Mouse (Mus musculus): ENCODE results near the gene Ttc28. TPM values are rescaled to one million over a fixed set of nuclear protein-coding genes. Genes with fewer than 3 reads are reported as not detected.

Ttc28 gene
- total RNA-seq, 2 experiments from 2014 or later, result 15.0 to 16.9 TPM

DNA sequence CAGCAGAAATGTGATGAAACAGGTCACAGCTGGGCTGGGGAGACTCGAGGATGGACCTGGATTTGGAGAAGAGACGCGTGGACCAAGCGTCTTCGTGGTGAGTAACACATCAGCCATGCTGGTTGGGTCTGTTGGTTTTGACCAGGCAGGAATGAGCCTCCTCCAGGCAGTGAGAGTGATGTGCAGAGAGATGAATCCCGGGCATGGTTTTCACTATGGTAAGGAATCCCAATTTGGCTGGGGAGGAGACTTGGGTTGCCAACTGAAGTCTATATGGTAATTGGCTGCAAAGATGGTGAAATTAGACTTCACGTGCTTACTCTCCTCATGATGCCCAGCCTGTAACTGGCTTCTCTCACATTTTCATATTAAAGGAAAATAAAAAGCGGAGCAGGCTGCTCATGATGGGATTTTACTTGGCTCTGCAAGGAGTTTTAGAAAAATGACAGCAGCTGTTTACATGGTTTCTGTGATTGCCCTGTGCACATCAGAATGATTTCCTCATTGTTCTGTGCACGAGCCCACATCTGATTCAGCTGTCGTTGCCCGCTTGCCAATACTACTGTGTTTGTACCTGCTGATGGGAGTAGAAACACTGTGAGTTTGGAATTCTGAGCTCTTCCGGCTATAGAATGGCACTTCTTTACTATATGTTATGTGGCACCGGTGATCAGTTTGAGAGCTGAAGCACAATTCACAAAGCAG lies 117.4 kb downstream of the Ttc28 start:
- intact Hi-C loops (cut with DNase I), result no loop called here
- peak; percentile 26 to 45 for DNase-seq (ENCODE audit: low spot score in 2 of 2)

GRCm38 (mm10) chr5:110997692-110998091 lies 118.1 kb downstream of the Ttc28 start:
- intact Hi-C loops (cut with DNase I), result no loop called here

GRCm38 (mm10) chr5:110998298-110998697 lies 118.7 kb downstream of the Ttc28 start:
- intact Hi-C loops (cut with DNase I), result no loop called here
- no peak for DNase-seq (ENCODE audit: low spot score in 2 of 2)

More at GRCm38 (mm10) chr5:110997692-110998091, 118.1 kb downstream of the Ttc28 start:
- no peak for DNase-seq (ENCODE audit: low spot score in 2 of 2)

- intact Hi-C loops (cut with DNase I), result no loop called here
- DNase-seq (ENCODE audit: low spot score in 2 of 2), result no peak
These were observed 121.3 kb downstream of the Ttc28 start for GRCm38 (mm10) chr5:111000953-111001352.

DNA sequence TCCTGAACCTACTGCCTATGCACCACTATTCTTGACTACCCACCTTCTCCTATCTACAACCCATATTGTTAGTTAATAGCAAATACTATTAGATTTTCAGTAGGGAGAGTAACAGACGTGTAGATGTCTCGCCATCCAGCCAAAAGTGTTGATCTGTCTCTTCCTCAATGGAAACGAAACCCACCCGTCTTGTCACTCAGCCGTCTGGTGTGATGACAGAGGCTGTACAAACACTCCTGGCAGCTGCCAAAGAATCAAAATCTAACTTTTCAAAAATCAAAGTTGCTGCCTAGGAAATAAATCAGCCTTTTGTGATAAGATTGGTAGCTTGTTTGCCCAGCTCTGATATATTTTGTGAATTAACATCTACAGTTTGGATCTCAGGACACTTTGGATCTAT lies 123.6 kb downstream of the Ttc28 start:
- no peak for DNase-seq (ENCODE audit: low spot score in 2 of 2)
- intact Hi-C loops (cut with DNase I), result no loop called here

DNA sequence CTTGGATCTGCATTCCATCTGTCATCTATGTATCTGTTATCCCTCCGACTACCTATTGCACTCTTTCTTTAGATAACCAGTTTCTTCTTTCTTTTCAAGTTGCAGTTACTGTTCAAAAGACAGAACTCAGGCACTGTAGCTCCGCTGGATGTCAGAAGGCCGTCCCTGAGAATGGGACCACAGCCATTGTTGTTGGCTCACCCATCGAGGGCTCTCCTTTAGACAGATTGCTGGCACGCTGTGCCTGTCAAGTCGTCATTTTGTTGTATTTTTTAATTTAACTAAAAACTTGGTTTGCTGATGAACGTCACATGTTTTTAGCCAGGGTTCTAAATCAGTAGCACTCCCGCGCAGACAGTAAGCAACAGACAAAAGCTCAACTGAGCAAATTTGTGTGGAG lies 124.1 kb downstream of the Ttc28 start:
- no peak for DNase-seq (ENCODE audit: low spot score in 2 of 2)
- intact Hi-C loops (cut with DNase I), result no loop called here

DNA sequence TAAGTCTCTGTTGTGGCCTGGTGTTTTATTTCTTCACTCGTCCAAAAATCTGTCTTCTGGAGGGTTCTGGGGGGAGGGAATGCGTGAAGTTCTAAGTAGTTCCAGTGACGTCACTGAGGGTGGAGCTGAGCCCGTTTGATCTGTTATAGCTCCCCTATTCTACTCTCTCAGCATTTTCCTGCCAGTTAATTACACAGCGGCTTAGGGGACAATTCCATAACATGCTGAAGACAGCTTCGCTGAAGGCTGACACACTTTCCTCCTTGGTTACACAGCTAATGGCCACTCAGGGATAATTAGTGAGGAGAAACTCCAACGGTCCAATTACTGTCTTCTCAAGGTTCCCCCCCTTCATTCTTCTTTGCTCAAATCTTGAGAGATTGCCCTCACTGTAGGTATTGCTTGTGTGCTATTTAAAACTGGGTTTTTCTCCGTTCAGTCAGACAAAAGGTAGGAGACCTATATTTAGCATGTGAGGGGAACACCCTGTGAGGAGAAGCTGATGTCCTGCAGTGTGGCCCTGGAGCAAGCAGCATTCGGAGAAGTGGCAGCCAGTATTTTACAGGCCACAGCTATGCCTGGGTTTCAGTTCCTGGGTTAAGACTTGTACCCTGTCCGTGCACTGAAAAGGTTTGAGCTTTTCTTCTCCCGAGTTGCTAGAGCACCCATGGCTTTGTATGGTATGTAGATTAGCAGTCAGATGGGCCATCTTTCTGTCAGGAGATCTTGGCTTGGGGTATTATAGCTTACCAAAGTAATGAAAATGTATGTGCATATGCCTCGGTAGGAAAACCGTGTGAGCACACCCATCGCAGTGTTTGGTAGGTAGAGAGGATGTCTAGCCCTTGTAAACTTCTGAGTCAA lies 126.9 kb downstream of the Ttc28 start:
- intact Hi-C loops (cut with DNase I), result no loop called here
- no peak for DNase-seq (ENCODE audit: low spot score in 2 of 2)

GRCm38 (mm10) chr5:111007136-111007500 lies 127.5 kb downstream of the Ttc28 start:
- DNase-seq (ENCODE audit: low spot score in 2 of 2), result no peak
- intact Hi-C loops (cut with DNase I), result no loop called here

- no peak for DNase-seq (ENCODE audit: low spot score in 2 of 2)
- intact Hi-C loops (cut with DNase I), result no loop called here
These were observed 128.3 kb downstream of the Ttc28 start for GRCm38 (mm10) chr5:111007900-111008299.

DNA sequence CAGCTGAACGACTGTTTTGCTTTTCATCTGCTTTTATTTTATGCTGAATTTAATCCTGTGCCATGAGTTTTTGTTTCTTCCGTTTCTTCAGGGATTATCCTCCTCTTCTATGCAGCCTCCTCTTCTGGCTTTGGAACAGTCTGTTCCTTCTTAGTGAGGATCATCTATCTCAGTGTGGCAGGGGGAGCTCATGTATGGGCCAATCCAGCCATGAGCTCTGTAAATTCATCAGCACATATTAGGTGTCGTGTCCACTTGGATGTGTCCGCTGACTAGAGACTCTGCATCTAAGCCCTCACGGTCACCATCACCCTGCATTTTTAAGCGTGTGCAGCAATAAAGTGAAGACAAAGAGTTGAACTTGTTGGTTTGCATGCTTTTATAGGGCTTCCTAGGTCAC lies 128.8 kb downstream of the Ttc28 start:
- DNase-seq (ENCODE audit: low spot score in 2 of 2), result no peak
- intact Hi-C loops (cut with DNase I), result no loop called here

GRCm38 (mm10) chr5:111011271-111011670 lies 131.7 kb downstream of the Ttc28 start:
- no peak for DNase-seq (ENCODE audit: low spot score in 2 of 2)
- intact Hi-C loops (cut with DNase I), result no loop called here

- intact Hi-C loops (cut with DNase I), result no loop called here
- DNase-seq (ENCODE audit: low spot score in 2 of 2), result no peak
These were observed 132.5 kb downstream of the Ttc28 start for GRCm38 (mm10) chr5:111012064-111012463.

DNA sequence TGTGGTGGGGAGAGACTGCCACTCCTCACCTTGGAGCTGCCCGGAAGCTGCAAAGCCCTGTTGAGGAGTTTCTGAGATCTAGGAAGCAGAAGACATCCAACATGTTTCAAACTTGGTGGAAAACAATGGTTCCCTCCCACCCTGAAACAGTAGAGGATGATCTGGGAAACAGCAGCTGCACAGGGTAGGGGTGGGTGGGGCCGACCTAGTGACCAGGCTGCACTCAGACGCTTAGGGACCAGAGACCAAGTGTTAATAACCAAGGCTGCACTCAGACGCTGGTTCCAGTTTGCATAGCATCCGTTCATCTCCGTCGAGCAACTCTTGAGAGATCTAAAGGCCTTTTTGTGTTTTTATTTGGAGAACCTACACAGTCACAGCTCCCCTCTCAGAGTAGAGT lies 133.0 kb downstream of the Ttc28 start:
- no peak for DNase-seq (ENCODE audit: low spot score in 2 of 2)
- intact Hi-C loops (cut with DNase I), result no loop called here

DNA sequence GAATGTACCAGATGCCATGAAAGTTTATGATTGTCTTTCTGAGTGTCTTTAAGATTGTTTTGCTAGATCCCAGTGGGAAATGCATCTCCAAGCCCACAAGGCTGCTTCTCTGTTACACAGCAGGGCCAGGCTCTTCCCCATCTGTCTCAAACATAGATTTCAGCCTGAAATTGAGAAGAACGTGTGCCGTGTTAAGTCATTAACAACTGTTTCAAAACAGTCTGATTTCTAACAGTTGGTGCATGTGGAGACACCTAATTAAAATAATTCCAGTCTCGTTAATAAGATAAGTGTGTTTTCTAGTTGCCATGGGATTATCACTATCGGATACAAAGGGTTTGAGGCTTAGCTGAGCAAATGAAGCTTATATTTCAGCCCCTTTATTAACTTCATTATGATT lies 135.4 kb downstream of the Ttc28 start:
- intact Hi-C loops (cut with DNase I), result no loop called here
- no peak for DNase-seq (ENCODE audit: low spot score in 2 of 2)

DNA sequence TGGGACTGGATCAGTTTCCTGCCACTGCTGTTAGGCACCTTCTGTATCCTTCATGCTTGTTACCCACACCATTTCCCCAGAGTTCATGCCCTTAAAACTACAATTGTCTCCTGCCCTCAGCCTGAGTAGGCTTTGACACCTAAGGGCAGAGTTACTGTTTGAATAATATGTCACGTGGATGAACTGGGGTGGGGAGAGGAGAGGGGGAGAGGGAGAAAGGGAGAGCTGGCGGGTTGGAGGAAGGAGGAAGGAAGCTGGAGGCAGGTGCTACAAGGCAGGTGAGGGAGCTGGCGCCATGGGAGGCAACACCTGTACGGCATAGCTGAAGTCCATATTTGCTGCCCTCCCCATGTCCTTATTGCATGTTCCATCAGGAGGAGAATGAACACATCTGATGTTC lies 137.7 kb downstream of the Ttc28 start:
- DNase-seq (ENCODE audit: low spot score in 2 of 2), result no peak
- intact Hi-C loops (cut with DNase I), result no loop called here

- intact Hi-C loops (cut with DNase I), result no loop called here
- no peak for DNase-seq (ENCODE audit: low spot score in 2 of 2)
These were observed 142.7 kb downstream of the Ttc28 start for GRCm38 (mm10) chr5:111022339-111022738.

DNA sequence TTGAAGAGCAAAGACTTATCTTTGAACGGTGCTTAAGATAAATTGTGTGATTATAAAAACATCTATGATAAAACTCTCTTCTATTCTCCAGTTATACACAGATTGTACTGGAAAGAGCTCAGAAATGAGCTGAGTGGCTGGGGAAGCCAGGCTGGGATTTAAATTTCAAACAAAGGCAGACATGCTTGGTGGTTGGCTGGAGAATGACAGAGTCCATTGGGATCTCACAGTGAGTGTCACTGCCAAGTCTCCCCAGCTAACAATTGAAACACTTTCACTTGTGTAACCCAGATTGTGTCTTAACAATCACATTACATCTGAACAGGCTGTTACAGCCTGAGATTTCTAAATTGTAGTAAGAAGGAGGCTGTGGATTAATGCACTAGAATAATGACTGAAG lies 143.3 kb downstream of the Ttc28 start:
- intact Hi-C loops (cut with DNase I), result no loop called here
- DNase-seq (ENCODE audit: low spot score in 2 of 2), result no peak

- intact Hi-C loops (cut with DNase I), result no loop called here
- peak in 1 of 2 experiments; percentile 74 for DNase-seq (ENCODE audit: low spot score in 2 of 2)
These were observed 145.0 kb downstream of the Ttc28 start for GRCm38 (mm10) chr5:111024621-111025020.

DNA sequence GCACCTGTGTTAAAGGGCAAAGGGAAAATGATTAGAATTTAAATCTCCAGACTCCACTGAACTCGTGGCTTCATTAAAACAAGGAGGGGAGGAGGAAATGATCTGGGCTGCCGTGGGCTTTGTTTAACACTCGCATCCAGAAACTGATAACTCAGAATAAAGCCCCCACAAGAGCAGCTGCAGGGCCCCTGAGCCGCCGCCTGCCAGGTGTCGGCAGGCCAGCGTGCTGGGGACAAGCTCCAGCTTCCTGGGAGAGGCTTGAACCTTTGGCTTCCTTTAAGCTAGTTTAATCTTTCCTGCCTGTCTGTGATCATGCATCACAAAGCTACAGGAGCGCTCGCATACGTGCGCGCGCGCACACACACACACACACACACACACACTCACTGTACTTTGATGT lies 145.9 kb downstream of the Ttc28 start:
- DNase-seq (ENCODE audit: low spot score in 2 of 2), result no peak
- intact Hi-C loops (cut with DNase I), result no loop called here

- intact Hi-C loops (cut with DNase I), result no loop called here
- DNase-seq (ENCODE audit: low spot score in 2 of 2), result no peak
These were observed 146.6 kb downstream of the Ttc28 start for GRCm38 (mm10) chr5:111026209-111026608.

GRCm38 (mm10) chr5:111028340-111028739 lies 148.7 kb downstream of the Ttc28 start:
- intact Hi-C loops (cut with DNase I), result no loop called here

More at GRCm38 (mm10) chr5:111028340-111028739, 148.7 kb downstream of the Ttc28 start:
- DNase-seq (ENCODE audit: low spot score in 2 of 2), result no peak
